Mouse (Mus musculus): ENCODE data around the gene Col6a1. TPM values are rescaled to one million over a fixed set of nuclear protein-coding genes. Genes with fewer than 3 reads are reported as not detected.

Col6a1 gene
- polyA plus RNA-seq, 1 experiment from 2014 or later, result 152 TPM

DNA sequence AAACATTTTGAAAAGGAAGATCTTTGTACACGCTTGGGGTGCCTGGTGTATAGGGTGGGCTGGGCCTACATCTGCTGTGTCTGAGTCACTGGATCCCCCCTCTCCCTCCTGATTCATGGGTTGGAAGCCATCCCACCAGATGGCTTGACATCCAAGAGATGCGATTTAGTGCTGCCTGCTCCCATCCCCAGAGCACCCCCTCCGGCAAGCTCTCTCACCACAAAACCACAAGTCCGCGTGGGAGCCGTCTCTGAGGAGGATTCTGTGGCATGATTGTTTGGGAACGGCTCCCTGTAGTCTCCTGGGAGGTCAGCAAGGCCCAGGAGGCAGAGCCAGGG lies 57.1 kb downstream of the Col6a1 start:
- H3K27me3 ChIP-seq, result no peaks in the 10 kb centered on the region
- peaks cover 15% of the 10 kb centered on the region for H3K4me1 ChIP-seq
- H3K4me2 ChIP-seq (replicated peaks), result no peak overlapping the region
- H3K4me3 ChIP-seq, result no peak overlapping the region
- no peak overlapping the region for H3K9ac ChIP-seq
- WGBS, result 58% methylated on average over 7 of the region's 7 CpGs
- H3K36me3 ChIP-seq, result no peaks in the 10 kb centered on the region
- no peak overlapping the region for H3K27ac ChIP-seq
- peaks cover 18% of the 10 kb centered on the region for H3K9me3 ChIP-seq
- no peak for ATAC-seq (ENCODE audit: low FRiP score, low read depth)

DNA sequence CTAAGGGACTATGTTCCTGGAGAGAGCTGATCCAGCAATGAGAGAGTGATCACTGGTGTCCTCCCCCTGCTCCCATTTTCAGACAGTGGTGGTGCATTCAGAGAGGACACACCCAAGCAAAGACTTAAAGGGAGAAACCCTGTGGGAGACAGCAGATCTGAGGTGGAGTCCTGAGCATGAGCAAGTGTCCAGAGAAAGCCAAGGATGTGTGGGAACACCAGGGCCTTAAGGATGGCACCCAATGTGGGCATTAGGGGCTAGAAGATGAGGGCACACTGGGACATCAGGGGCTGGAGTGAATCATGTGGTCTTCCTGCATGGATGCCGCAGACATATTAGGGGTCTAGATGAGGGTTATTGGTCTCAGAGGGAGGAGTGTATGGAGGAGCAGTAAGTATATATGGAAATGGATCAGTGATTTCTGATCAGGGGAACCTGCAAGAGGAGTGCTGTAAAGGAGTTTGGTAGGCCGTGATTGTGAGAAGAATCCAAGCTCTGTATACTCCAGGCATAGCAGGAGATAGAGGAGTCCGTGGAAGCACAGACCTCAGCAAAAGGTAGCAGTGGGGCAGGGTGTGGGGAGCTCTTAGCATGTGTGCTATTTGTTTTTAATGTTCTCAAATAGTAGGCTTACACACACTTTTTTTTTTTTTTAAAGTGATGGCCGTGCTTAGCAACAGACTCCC lies 57.6 kb downstream of the Col6a1 start:
- 82% methylated on average over 4 of the region's 4 CpGs for WGBS
- ATAC-seq (ENCODE audit: low FRiP score, low read depth), result no peak

DNA sequence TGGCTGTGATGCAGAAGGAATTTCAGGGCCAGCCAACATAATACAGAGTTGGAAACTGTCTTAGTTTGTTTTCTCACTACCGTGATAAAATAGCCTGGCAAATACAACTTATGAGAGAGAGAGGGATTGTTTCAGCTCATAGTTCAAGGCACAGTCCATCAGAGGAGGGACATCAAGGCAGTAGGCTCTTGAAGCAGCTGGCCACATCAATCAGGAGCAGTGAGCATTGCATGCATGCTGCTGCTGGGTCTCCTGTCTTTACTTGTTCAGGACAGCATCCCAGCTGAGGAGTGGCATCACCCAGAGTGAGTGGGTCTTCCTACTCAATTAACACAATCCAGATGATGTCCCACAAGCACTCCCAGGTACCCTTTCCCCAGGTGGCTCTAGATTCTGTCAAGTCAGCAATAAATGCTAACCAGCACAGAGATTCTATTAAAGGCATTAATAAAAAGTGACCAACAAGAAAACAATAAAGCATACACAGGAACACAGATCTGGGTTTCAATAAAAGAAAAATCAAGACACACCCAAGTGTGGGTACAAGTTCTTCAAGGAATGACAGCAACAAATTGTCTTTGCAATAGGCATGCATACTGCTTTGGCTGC lies 58.7 kb downstream of the Col6a1 start:
- WGBS, result 96% methylated on average over 1 of the region's 1 CpGs
- Histone ChIP-seq H3K9me3 (peaks cover 18% of the 10 kb centered on the region), H3K27me3 (no peaks in the 10 kb centered on the region), H3K4me3 (no peak overlapping the region), H3K9ac (no peak overlapping the region), H3K4me1 (peaks cover 11% of the 10 kb centered on the region), H3K4me2 (replicated peaks) (no peak overlapping the region), H3K36me3 (no peaks in the 10 kb centered on the region), H3K27ac (no peak overlapping the region)
- ATAC-seq (ENCODE audit: low FRiP score, low read depth), result no peak

More for the DNA sequence above, 57.6 kb downstream of the Col6a1 start:
- H3K4me2 ChIP-seq (replicated peaks), result no peak overlapping the region
- H3K36me3 ChIP-seq, result no peaks in the 10 kb centered on the region
- peaks cover 15% of the 10 kb centered on the region for H3K4me1 ChIP-seq
- peak overlapping the region; percentile 39; the same call in 1 of the 2 replicates for H3K27ac ChIP-seq
- no peak overlapping the region for H3K4me3 ChIP-seq
- no peaks in the 10 kb centered on the region for H3K27me3 ChIP-seq
- H3K9me3 ChIP-seq, result peaks cover 18% of the 10 kb centered on the region
- no peak overlapping the region for H3K9ac ChIP-seq

DNA sequence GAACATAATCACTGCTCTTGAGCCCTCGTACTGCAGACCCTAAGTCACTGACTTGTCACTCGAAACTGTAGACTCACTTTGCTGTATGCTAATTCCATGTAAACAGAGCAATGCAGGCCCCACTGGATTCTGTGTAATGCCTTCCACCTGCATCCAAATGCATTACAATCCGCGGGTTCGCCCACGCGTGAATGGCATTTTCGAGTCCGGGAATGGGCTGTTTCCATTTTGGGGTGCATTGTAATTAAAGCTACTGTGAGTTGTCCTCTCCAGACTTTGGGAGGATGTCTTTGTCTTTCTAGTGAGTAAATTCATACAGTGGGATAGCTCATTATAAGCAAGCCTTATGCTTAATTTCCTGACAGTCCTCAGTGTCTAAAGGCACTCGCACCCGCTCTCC lies 60.4 kb downstream of the Col6a1 start:
- Histone ChIP-seq H3K4me3 (no peak overlapping the region), H3K27ac (no peak overlapping the region), H3K9me3 (peaks cover 18% of the 10 kb centered on the region), H3K9ac (no peak overlapping the region), H3K4me1 (no peaks in the 10 kb centered on the region), H3K4me2 (replicated peaks) (no peak overlapping the region), H3K36me3 (no peaks in the 10 kb centered on the region), H3K27me3 (no peaks in the 10 kb centered on the region)
- no peak for ATAC-seq (ENCODE audit: low FRiP score, low read depth)
- WGBS, result 89% methylated on average over 11 of the region's 11 CpGs

DNA sequence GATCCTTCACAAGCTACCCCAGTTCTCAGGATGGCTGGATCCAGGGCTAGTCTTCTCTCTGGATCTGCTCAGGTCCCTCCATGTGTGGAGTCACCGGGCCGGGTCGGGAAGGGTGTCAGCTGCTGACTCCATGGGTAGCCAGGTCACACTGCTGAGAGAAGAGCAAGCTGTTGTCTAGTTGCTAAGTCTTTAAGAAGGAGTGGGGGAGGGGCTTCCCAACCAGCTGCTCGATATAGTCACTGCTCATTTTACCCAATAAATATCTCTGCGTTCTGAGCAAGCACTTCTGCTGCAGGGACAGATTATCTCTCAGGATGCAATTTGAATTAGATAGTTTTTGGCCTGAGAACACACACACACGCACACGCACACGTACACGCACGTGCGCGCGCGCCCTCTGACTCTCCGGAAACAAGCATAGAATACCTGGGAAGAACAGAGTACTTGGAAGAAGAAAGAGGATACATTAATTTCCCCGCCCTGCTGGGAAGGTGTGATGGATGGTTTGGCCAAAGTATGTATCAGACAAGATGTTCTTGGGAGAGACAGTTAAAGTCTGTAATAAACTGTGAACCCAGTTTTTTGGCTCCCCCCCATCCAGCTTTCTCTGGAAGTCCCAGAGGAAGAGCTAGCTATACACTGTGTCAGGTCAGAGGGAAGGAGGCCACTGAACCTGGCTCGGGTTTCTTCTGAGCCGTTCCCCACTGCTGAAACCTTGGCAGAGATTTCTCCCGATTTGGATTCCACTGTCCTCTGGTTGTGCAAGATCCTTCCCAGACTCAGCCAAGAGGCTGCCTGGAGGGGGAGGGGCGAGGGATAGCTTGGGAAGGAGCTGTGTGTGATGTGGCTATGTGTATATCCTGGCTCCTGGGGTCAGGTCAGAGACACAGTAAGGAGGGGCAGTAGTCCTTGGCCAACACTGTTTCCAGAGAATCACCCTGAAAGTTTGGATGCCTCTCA lies 61.5 kb downstream of the Col6a1 start:
- no peaks in the 10 kb centered on the region for H3K27me3 ChIP-seq
- peak; percentile 66 for ATAC-seq (ENCODE audit: low FRiP score, low read depth)

More for the DNA sequence above, 61.5 kb downstream of the Col6a1 start:
- no peak overlapping the region for H3K4me3 ChIP-seq
- no peaks in the 10 kb centered on the region for H3K36me3 ChIP-seq
- peaks cover 18% of the 10 kb centered on the region for H3K9me3 ChIP-seq
- H3K9ac ChIP-seq, result no peak overlapping the region
- WGBS, result 75% methylated on average over 20 of the region's 20 CpGs
- no peak overlapping the region for H3K27ac ChIP-seq
- H3K4me1 ChIP-seq, result no peaks in the 10 kb centered on the region
- H3K4me2 ChIP-seq (replicated peaks), result no peak overlapping the region

Other genes with a start within 250 kb of the Col6a1 start
- 25.6 and 27.6 TPM in 2 replicates for gene Lss, start 194.6 kb downstream of the Col6a1 start, polyA plus RNA-seq (2015; fragmentation: Nextera tagmentation; extraction: Ambion mirVana)
- gene Spatc1l, start 163.9 kb downstream of the Col6a1 start, polyA plus RNA-seq (2015; fragmentation: Nextera tagmentation; extraction: Ambion mirVana), result not detected in 2 replicates
- gene Ftcd, start 150.5 kb downstream of the Col6a1 start, polyA plus RNA-seq (2015; fragmentation: Nextera tagmentation; extraction: Ambion mirVana), result 0.09 and 0.17 TPM in 2 replicates
- 126 and 128 TPM in 2 replicates for gene Col6a2, start 102.5 kb downstream of the Col6a1 start, polyA plus RNA-seq (2015; fragmentation: Nextera tagmentation; extraction: Ambion mirVana)
- gene Pcbp3, start 235.7 kb upstream of the Col6a1 start, polyA plus RNA-seq (2015; fragmentation: Nextera tagmentation; extraction: Ambion mirVana), result 31.2 and 31.6 TPM in 2 replicates

Measured in limb, embryonic 13.5 days (tissue).